Mouse (Mus musculus): ENCODE measurements around the gene Tpd52l1.

DNA sequence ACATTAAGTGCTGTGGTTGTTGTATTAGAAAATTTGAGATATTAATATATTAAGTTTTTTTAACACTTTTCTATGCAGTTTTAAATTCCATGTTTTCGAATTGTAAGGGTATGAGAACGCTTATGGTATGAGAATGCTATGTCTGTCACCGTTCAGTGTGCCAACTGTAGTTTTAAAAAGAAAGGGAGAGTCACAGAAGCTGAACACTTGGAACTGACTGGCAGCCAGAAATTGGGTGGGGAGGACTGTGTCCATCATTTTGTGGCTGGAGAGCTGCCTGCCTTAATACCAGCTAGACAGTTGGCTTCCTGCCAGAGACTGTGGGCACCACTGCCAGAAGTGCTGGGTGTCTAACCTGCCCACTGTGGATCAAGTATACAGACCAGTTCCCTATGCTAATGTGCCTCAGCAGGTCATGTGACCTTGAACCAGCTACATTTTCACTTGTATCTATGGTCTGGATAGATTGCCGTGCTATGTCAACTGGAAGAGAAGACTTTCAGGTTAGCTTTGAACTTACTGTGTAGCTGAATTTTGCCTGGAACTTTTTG lies 114.5 kb downstream of the Tpd52l1 start:
- TF ChIP-seq POLR2A (IDR thresholded peaks at IDR 0.05; ENCODE audit: extremely low read depth, insufficient read depth, low read length) (no peak), CTCF (IDR thresholded peaks at IDR 0.05; ENCODE audit: low read depth, low read length) (no peak)

Data from liver, adult 2 months (tissue).